19 mouse cellular contexts compared by ENCODE assay signal in genomic region chr5:77644651-77645050, GRCm38 (mm10).
DNase-seq lines count a peak whose midpoint lies in the region; ATAC-seq and TF ChIP-seq lines count a peak whose summit lies in the region.
"Had no signal": no experiment of that assay in that cellular context is flagged by ENCODE, and none has a peak within 500 bp of the region (broad histone marks: within the 10 kb centered on the region; RNA-seq: fewer than 3 reads in every experiment).

No protein-coding gene starts in this region.

- DNase-seq in forebrain, postnatal 0 days = no peak
- no peak for DNase-seq in forebrain, embryonic 11.5 days (ENCODE audit: low spot score)
- peak; percentile 58 for DNase-seq in brain, embryonic 14.5 days (ENCODE audit: low read depth)
- DNase-seq in gastrocnemius, adult 18-20 months (ENCODE audit: low spot score) = no peak
- DNase-seq: adrenal gland, adult 2 months; adrenal gland, postnatal 10 days; adrenal gland, postnatal 25 days; cerebellum, adult 11 months; cerebellum, adult 18-20 months; cerebellum, adult 8-10 months; cerebellum, adult 9-11 months; cerebellum, postnatal 14 days; cerebellum, postnatal 36 days; embryo, embryonic 11 days had no signal

- no peaks in the 10 kb centered on the region for H3K27me3 ChIP-seq in forebrain, embryonic 15.5 days
- no peaks in the 10 kb centered on the region for H3K27me3 ChIP-seq in forebrain, embryonic 13.5 days
- no peaks in the 10 kb centered on the region for H3K27me3 ChIP-seq in forebrain, postnatal 0 days (ENCODE audit: insufficient read depth, low read length)
- H3K27me3 ChIP-seq in forebrain, embryonic 11.5 days (ENCODE audit: control insufficient read depth, insufficient read depth, low read length) = no peaks in the 10 kb centered on the region
- H3K27me3 ChIP-seq: embryonic facial prominence, embryonic 13.5 days; embryonic facial prominence, embryonic 15.5 days had no signal

- H3K4me2 ChIP-seq in forebrain, embryonic 15.5 days (replicated peaks) = no peak overlapping the region
- no peak overlapping the region for H3K4me2 ChIP-seq in forebrain, embryonic 13.5 days
- H3K4me2 ChIP-seq in forebrain, postnatal 0 days (ENCODE audit: low read depth) = no peak overlapping the region
- no peak overlapping the region for H3K4me2 ChIP-seq in forebrain, embryonic 11.5 days (ENCODE audit: low read depth, low read length, severe bottlenecking)
- H3K4me2 ChIP-seq: embryonic facial prominence, embryonic 13.5 days; embryonic facial prominence, embryonic 15.5 days had no signal

- no peak overlapping the region for H3K4me3 ChIP-seq in forebrain, embryonic 15.5 days
- H3K4me3 ChIP-seq in forebrain, embryonic 13.5 days = no peak overlapping the region
- no peak overlapping the region for H3K4me3 ChIP-seq in forebrain, postnatal 0 days (ENCODE audit: low read depth, low read length)
- no peak overlapping the region for H3K4me3 ChIP-seq in forebrain, embryonic 11.5 days (ENCODE audit: low read depth, low read length)
- H3K4me3 ChIP-seq: embryonic facial prominence, embryonic 13.5 days; embryonic facial prominence, embryonic 15.5 days; erythroblast, embryonic 14.5 days had no signal

- no peak for TF ChIP-seq CTCF in forebrain, postnatal 0 days (IDR thresholded peaks at IDR 0.05; ENCODE audit: low read depth)
- TF ChIP-seq CTCF in brain, embryonic 14.5 days (IDR thresholded peaks at IDR 0.05; ENCODE audit: borderline replicate concordance, extremely low read depth, insufficient read depth, insufficient read length) = no peak

- ATAC-seq in forebrain, embryonic 15.5 days (replicated peaks) = 0 out of 2 replicates have a peak, but pooled peaks have one; percentile 32
- no peak for ATAC-seq in forebrain, embryonic 13.5 days
- ATAC-seq in forebrain, postnatal 0 days = peak; percentile 89
- no peak for ATAC-seq in forebrain, embryonic 11.5 days (replicated peaks; ENCODE audit: low FRiP score)

- no peak overlapping the region for H3K27ac ChIP-seq in forebrain, embryonic 15.5 days (replicated peaks)
- no peak overlapping the region for H3K27ac ChIP-seq in forebrain, embryonic 13.5 days
- 0 out of 2 replicates have a peak overlapping the region, but pooled peaks have one; percentile 45 for H3K27ac ChIP-seq in forebrain, postnatal 0 days (ENCODE audit: low read depth, low read length)
- no peak overlapping the region for H3K27ac ChIP-seq in forebrain, embryonic 11.5 days (ENCODE audit: low read depth, low read length)
- H3K27ac ChIP-seq: embryonic facial prominence, embryonic 13.5 days; embryonic facial prominence, embryonic 15.5 days had no signal

- H3K4me1 ChIP-seq in forebrain, embryonic 15.5 days = 0 out of 2 replicates have a peak, but pooled peaks cover 3% of the 10 kb centered on the region
- H3K4me1 ChIP-seq in forebrain, embryonic 13.5 days = peaks cover 8% of the 10 kb centered on the region
- peaks cover 4% of the 10 kb centered on the region; the same call in 1 of the 2 replicates for H3K4me1 ChIP-seq in forebrain, postnatal 0 days (ENCODE audit: insufficient read depth)
- H3K4me1 ChIP-seq in forebrain, embryonic 11.5 days (replicated peaks; ENCODE audit: control insufficient read depth, insufficient read depth, low read length) = no peaks in the 10 kb centered on the region
- H3K4me1 ChIP-seq: embryonic facial prominence, embryonic 13.5 days; embryonic facial prominence, embryonic 15.5 days had no signal

- WGBS in forebrain, embryonic 15.5 days = 45% methylated on average over 5 of the region's 5 CpGs
- 53% methylated on average over 5 of the region's 5 CpGs for WGBS in forebrain, embryonic 13.5 days
- WGBS in forebrain, postnatal 0 days = 44% methylated on average over 5 of the region's 5 CpGs
- WGBS in forebrain, embryonic 11.5 days = 75% methylated on average over 5 of the region's 5 CpGs

- H3K9ac ChIP-seq in forebrain, embryonic 15.5 days (replicated peaks) = no peak overlapping the region
- H3K9ac ChIP-seq in forebrain, embryonic 13.5 days = no peak overlapping the region
- no peak overlapping the region for H3K9ac ChIP-seq in forebrain, postnatal 0 days
- H3K9ac ChIP-seq in forebrain, embryonic 11.5 days (ENCODE audit: low read length) = no peak overlapping the region
- H3K9ac ChIP-seq: embryonic facial prominence, embryonic 13.5 days; embryonic facial prominence, embryonic 15.5 days had no signal

- no peaks in the 10 kb centered on the region for H3K9me3 ChIP-seq in forebrain, embryonic 15.5 days
- no peaks in the 10 kb centered on the region for H3K9me3 ChIP-seq in forebrain, embryonic 13.5 days (replicated peaks)
- H3K9me3 ChIP-seq in forebrain, postnatal 0 days (ENCODE audit: low read length) = no peaks in the 10 kb centered on the region
- H3K9me3 ChIP-seq in forebrain, embryonic 11.5 days (ENCODE audit: control insufficient read depth, low read length) = no peaks in the 10 kb centered on the region
- H3K9me3 ChIP-seq: embryonic facial prominence, embryonic 13.5 days; embryonic facial prominence, embryonic 15.5 days had no signal

- no peaks in the 10 kb centered on the region for H3K36me3 ChIP-seq in forebrain, embryonic 15.5 days
- no peaks in the 10 kb centered on the region for H3K36me3 ChIP-seq in forebrain, embryonic 13.5 days (ENCODE audit: poor library complexity, severe bottlenecking)
- H3K36me3 ChIP-seq in forebrain, postnatal 0 days (ENCODE audit: insufficient read depth) = no peaks in the 10 kb centered on the region
- no peaks in the 10 kb centered on the region for H3K36me3 ChIP-seq in forebrain, embryonic 11.5 days (ENCODE audit: control insufficient read depth, insufficient read depth, low read length)
- H3K36me3 ChIP-seq: embryonic facial prominence, embryonic 13.5 days; embryonic facial prominence, embryonic 15.5 days had no signal

- TF ChIP-seq POLR2A in brain, embryonic 14.5 days (IDR thresholded peaks at IDR 0.05; ENCODE audit: borderline replicate concordance, extremely low read depth, insufficient read depth, insufficient read length, poor library complexity, severe bottlenecking) = no peak

Comparison
In these comparisons a context has a peak if more than half of its experiments do, and no peak if none do; other contexts are left out.
1. ATAC-seq: peak in forebrain, embryonic 15.5 days (single experiment) and forebrain, postnatal 0 days (single experiment); none in forebrain, embryonic 13.5 days (single experiment) and forebrain, embryonic 11.5 days (single experiment).